Mouse (Mus musculus) natural killer cell, adult 2 months (primary cell): Measurements from ENCODE around the gene Tiam1.

ENCODE experiments used
- DNase-seq, 2 experiments: peaks; one replicate each; pipeline ENCODE4 v3.0.0; 2022; ENCODE audit warnings: low spot score in 2 of 2

Gene Tiam1

DNA sequence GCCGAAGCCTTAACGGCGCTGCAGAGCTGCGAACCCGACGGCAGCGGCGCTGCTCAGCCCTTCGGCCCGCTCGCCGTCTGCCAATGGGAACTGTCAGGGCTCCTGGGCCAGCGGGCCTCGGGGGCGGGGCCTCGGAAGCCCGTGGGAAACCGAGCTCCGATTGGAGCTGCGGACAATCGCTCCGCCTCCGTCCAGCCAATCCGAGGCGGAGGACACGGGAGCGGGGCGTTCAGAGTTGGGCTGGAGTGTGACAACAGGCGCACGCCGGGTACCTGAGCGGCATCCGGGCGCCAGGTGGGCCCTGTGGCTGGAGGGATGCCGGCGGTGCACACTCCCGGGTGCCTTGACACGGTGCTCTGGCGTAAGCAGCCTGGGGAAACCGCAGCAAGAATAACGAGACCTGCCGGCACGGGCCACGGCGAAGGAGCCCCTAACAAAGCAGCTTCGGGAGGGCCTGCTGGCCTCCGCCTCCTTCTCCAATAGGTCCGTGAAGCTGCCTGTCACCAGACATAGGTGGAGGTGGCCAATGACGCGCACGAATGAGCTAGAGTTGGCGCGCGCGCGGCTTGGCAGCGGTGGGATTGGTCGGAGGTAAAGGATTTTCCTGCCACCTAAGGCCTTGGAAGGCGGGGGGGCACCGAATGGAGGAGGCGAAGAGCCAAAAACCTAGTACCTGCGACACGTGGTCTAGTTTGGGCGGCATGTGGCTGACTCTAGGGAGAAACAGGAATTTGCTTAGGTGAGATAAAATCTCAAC is at the start of gene Tiam1:
Tiam1 (minus strand) TSS at position 10 of the 757 bp plus-strand sequence.
- DNase-seq, result peak; percentile 89 to 95

GRCm38 (mm10) chr16:90191289-90191688 is 47.7 kb upstream of the Tiam1 start:
- DNase-seq, result no peak

DNA sequence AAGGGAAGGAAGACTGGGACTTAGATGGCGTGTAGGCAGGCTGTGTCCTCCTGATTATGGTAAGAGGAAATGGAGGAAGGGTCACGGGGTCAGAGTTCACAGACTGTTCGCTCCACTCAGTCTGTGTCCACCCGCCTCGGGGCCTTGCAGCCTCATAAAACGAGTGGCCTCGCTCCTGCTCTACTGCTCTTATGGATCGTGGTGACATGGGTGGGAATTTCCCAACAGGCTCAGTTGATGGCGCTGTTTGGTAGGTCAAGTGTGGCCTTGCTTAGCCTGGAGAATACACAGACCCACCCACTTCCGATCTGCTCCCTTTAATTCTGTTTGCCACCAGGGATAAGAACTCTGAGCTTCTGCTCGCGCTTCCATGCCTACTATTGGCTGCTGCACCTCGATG is 43.9 kb upstream of the Tiam1 start:
- no peak for DNase-seq

GRCm38 (mm10) chr16:90185928-90186588 is 42.5 kb upstream of the Tiam1 start:
- peak; percentile 37 to 70 for DNase-seq

DNA sequence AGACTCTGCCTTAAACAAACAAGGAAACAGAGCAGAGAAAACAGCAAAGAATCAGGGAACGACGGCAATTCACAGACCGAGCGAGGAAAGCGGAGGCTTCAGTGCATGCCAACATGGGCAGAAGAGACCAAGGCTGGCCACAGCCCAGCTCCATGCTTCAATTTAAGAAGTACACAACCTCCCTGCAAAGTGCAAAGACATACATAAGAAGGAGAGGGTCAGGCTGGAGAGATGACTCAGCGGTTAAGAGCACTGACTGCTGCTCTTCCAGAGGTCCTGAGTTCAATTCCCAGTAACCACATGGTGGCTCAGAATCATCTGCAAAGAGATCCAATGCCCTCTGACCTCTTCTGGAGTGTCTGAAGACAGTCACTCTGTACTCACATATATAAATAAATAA is 40.6 kb upstream of the Tiam1 start:
- DNase-seq, result no peak

DNA sequence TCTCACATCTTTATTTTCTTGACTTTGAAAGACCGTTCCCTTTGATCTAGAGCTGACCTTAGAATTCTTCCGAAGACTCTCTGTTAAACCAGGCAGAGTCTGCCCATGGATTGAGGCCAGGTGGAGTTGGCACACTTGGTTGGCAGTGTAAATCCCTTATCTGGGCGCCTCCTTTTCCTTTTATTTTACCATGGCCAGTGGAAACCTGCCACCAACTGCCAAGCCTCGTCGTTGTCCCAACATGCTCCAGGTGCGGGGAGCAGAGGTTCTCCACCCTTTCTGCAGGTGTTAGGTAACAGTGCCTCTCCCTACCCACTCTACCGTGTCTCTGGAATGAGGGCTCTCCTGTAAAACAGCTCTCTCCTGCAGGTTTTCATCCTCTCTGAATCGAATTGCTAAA is 38.1 kb upstream of the Tiam1 start:
- DNase-seq, result no peak

DNA sequence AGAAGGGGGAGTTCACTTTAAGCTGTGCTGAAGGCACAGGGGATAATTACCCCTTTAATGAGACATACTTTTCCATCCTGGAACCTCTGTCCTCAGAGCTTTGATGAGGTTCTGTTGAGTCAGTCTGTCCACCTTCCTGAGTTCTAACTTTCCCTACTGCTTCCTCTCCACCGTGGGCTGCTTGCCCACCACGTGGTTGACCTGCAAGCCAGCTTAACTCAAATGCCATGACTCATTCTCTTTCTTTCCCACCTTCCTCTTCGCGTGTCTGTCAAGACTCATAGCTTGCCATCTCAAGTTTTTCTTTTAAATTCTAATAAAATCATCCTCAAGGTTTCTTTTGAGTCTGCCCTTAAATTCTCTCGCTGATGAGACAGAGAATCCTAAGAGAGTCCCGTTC is 37.4 kb upstream of the Tiam1 start:
- DNase-seq, result no peak

DNA sequence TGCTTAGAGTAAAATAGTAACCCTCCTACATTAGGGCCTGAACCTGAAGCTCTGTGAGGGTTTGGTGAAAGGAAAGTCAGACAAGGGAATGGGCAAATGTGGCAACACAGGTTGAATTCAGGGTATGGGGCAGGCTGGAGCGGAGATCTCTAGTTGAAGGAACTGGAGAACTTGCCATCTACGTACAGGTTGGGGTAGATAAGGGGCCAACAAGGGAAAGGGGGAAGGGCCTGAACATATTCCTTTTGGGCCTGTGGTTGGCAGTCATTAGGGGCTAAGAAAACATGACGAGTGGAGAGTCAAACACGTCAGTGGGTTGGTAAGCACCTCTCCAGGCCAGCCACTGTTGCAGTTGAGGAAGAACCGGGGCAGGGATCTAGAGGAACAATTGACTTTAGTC is 36.3 kb upstream of the Tiam1 start:
- no peak for DNase-seq

DNA sequence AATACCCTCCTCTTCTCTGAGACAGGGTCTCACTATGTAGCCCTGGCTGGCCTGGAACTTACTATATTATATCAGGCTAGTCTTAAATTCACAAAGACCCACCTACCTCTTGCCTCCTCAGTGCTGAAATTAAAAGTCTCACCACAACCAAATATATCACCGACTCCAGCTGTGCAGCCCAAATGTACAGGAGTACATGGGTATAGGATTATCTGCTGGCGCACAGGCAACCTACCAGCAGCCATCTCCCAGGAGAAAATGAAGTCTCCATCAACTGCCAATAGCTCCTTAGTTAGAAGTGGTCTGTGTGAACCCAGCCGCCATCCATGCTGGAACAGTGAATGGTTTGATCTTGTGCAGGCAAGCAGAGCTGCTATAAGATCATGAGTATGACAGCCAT is 34.8 kb upstream of the Tiam1 start:
- no peak for DNase-seq

GRCm38 (mm10) chr16:90177425-90177824 is 33.9 kb upstream of the Tiam1 start:
- DNase-seq, result peak; percentile 23 to 68

DNA sequence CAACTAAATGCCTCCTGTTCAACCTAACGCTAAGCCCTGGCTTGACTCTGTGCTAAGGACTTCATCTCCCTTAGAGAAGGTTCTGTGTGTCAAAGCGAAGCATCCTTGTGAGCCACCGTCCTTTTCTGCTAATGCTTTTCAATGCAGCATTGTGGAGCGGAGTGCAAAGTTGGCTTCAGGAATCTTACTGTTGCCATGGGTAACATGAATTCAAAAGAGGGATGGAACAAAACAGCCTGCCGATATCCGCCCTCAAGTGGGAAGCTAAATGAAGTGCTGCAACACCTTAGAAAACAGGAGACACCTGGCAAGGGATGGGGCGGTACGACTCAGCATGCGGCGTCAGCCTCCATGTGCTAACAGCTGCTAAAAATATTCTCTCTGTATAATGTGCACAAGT is 32.9 kb upstream of the Tiam1 start:
- no peak for DNase-seq

DNA sequence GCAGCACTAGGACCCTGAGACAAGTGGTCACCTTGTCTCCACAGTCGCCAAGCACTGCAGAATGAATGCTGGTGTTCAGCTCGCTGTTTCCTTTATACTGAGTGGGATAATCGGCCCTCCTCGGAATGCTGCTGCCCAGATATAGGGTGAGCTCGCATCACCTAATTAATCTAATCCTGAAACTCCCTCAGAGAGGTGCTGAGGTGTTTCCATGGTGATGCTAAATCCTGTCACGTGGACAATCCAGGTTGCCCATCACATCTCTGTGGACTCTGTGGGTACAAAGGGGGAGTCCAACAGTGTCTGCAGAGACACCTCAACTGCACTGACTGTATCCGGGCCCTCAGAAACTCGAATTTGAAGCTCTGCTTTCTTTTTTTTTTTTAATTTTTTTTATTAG is 27.8 kb upstream of the Tiam1 start:
- DNase-seq, result no peak

DNA sequence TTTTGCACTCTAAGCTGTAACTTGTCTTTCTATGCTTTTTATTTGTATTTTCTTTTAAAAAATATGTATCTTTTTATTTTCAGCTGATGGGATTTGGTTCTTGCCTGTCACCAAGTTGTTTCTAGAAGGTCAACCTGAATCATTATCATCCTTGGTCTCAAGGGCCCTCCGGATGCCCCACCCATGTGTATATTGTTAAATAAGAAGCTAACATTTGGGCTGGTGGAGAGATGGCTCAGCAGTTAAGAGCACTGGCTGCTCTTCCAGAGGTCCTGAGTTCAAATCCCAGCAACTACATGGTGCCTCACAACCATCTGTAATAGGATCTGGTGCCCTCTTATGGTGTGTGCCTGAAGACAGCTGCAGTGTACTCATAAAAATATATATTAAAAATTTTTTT is 27.1 kb upstream of the Tiam1 start:
- no peak for DNase-seq

- no peak for DNase-seq
Observed at GRCm38 (mm10) chr16:90169863-90170630, 26.5 kb upstream of the Tiam1 start.

- DNase-seq, result peak; percentile 50 to 66
Observed at GRCm38 (mm10) chr16:90167646-90168045, 24.1 kb upstream of the Tiam1 start.

DNA sequence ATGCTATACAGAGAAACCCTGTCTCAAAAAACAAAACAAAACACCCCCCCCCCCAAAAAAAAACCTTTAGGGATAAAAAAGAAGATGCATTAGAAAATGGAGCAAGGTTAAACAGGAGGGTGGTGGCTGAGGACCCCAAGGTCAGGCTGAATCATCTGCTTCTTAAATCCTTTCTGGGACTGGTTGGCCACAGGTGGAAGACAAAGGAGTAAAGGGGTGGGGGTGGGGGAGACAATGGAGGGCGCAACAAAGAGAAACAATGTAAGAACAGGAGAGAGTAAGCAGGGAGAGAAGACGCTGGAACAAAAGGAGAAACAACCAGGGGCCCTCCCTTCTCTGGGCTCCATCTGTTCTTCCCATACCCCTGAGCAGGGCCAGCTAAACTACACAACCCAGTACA is 21.9 kb upstream of the Tiam1 start:
- DNase-seq, result no peak

DNA sequence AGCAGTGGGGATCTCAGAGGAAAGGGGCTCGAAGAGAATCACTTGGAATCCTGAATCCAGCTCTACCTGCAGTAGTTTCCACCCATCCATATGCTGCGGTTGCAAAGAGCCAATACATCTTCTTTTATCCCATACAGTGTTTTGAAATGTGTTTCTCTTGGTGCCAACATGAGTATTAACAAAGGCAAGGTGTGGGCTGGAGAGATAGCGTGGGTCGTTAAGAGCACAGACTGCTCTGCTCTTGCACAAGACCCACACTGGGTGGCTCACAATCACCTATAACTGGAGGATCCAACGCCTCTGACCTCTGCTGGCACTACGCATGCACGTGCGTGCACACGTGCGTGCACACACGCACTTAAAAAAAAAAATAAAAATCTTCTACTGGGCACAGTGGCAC is 21.4 kb upstream of the Tiam1 start:
- no peak for DNase-seq

GRCm38 (mm10) chr16:90155080-90155479 is 11.5 kb upstream of the Tiam1 start:
- no peak for DNase-seq

- no peak for DNase-seq
Observed at GRCm38 (mm10) chr16:90150820-90151219, 7.3 kb upstream of the Tiam1 start.

DNA sequence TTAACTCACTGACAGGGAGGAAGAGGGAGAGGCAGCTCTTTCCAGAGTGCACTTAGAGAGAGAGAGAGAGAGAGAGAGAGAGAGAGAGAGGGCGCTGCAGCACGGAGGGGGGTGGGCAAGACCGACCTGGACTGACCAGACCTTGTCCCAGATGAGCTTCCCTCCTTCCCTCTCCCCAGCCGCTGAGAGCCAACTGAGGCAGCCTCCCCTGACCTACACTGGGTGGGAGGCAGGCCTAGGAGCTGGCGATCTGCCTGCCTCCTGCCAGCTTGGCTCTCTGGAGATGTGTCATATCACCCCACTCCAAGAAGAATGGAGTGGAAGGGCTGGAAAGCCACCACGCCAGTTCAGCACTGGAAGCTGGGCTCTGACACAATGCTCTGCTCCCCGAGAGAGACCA is 6.6 kb upstream of the Tiam1 start:
- DNase-seq, result no peak

DNA sequence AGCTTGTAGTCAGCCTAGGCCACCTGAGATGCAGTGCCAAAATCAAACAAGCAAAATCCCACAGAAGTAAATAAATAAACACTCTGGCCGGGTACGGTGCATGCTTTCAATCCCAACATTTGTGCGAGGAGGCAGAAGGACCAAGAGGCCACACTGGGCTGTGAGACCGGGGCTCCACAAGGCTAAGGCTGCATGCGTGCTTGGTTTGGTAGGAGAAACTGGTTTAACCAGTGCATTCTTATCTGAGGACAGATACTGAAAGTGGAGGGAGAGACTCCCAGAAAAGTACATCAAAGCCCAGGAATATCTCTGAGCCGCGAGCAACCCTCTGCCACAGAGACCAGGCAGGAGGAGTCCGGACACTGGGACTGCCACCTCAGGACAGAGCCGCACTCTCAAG is 5.8 kb upstream of the Tiam1 start:
- DNase-seq, result no peak

DNA sequence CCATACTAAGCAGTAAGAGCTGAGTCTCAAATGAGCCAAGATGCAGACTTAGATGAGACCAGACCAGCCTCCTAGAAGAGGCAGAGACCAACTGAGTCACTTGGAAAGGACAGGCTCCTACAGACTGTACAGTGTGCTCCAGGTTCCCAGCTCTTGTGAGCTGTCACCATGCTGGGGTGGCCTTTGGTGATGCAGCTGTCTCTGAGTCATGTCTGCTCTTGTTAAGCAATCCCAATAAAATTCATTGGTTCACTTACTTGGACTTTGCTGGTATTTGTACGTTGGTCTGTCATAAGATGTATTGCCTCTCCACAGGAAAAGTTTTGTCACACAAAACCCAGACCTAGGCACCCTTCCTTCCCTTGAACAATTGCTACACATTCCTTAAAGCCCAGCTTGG is 1.7 kb upstream of the Tiam1 start:
- DNase-seq, result no peak

DNA sequence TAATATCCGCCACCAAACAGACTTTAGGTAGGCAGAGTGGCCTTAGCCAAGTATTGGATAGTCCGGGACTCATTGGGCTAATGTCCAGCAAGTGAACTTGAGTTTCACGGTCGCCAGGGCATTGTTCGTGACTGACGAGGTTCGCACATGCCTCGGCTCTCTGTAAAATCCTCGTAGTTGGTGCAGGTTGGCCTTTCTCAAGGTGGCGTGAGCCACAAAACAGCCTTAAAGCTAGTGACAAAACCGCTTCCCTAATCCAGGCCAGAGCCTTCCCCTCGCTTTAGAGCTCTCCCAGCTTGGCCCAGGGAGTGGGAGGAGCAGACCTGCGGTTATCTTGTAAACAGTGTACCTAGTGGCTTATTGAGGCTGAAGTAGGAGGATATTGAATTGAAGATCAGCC is 972 bp upstream of the Tiam1 start:
- no peak for DNase-seq
